Mouse (Mus musculus) hematopoietic stem cell, adult 5-6 weeks (primary cell): ENCODE measurements at regions not wholly inside any gene's neighbourhood (a gene's known extent, or its start where the extent isn't known, plus 50 kb on each side); places are given as distances from the start of the nearest gene placed in this dataset.
A peak's percentile ranks its signal among the peaks of the same experiment; 100 is the strongest.
"Not testable (repeated sequence)": the region's sequence is repeated elsewhere in the genome, so short reads cannot be mapped to it uniquely, and the experiment has no call there.

ENCODE experiments used
- ATAC-seq, 2 experiments: fragments of 125-278 bp in 1 of 2; replicated peaks in 1 of 2; 2 replicates each; pipeline ENCODE4 v1.8.0; 2016 to 2017; ENCODE audit warnings: inconsistent platforms in 2 of 2, mild to moderate bottlenecking in 2 of 2, moderate number of reproducible peaks in 2 of 2, low read depth in 1 of 2, moderate TSS enrichment in 1 of 2; ENCODE audit not compliant: low FRiP score in 2 of 2, poor library complexity in 2 of 2, severe bottlenecking in 2 of 2, insufficient read depth in 1 of 2, low TSS enrichment in 1 of 2

DNA sequence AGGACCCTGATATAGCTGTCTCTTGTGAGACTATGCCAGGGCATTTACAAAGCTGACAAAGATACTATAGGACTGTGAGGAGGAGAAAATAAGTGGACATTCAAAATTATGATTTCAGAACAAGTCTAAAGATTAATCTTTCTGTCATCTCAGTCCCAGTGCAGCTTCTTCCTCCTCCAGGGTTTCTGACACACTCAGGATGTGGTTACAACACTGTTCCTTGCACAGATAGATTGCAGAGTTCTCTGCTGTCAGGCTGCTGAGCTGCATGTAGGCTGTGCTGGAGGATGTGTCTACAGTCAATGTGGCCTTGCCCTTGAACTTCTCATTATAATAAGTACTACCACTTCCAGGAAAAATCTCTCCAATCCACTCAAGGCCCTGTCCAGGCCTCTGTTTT lies 661.0 kb upstream of the Zfp386 start:
- ATAC-seq: peak; percentile 46 to 62; a peak in 3 of 4 replicates

DNA sequence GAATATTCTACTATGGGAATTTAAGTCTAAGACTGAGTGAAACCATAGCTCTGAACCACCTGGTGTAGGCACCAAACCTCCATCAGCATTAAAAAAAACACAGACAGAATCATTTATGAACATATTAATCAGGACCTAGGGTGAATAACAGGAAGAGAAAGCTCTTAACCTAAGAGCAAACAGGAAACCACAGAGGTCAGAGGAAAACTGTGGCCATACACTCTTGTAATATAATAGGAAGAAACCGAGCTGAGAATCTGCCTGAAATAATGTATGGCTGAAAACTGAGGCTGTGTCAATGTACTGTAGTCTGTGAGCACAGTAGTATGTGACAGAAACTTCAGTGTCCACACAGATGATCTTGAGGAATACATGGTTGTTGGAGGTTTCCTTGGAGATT lies 643.4 kb upstream of the Zfp386 start:
- peak; percentile 36 to 73; a peak in 3 of 4 replicates for ATAC-seq

DNA sequence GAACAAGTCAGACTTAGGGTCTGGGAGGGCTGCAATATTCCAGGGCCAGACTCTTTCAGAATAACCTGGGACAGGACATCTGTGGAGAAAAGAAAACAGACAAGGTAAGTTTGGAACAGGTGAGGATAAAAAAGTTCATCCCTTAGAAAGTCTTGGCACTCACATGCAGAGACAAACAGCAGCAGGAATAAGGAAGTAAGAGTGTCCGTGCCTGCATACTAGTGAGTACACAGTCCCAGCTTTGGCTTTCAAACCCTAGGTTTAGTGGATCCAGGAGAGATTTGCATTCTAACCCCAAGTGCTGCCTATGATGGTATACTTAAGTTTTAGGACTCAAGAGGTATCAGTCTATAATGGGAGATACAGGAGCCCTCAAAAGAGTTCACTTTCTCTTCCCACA lies 642.9 kb upstream of the Zfp386 start:
- no peak for ATAC-seq

DNA sequence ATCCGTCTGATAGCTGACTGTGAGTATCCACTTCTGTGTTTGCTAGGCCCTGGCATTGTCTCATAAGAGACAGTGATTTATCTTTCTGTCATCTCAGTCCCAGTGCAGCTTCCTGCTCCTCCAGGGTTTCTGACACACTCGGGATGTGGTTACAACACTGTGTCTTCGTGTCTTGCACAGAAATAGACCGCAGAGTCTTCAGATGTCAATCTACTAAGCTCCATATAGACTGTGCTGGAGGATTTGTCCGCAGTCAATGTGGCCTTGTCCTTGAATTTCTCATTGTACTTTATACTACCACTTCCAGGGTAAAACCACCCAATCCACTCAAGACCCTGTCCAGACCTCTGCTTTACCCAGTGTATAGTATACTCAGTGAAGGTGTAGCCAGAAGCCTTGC lies 601.3 kb upstream of the Zfp386 start:
- ATAC-seq: peak; percentile 37 to 39; a peak in 2 of 4 replicates

DNA sequence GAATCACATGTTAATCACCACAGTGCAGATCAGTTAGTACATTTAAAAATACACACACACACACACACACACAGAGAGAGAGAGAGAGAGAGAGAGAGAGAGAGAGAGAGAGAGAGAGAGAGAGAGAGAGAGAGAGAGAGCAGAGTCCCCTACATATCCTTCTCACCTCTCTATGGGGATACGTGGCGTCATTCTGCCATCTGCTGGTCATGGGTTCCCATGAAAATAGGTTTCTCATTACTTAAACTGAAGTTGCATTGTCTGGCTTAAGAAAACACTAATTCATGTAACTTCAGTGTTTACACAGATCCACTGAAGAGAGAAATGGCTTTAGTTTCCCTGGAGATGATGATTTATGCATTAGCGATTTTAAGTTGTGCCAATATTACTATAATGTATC lies 594.9 kb upstream of the Zfp386 start:
- ATAC-seq: 0 out of 4 replicates have a peak, but pooled peaks have one; percentile 53 to 58

DNA sequence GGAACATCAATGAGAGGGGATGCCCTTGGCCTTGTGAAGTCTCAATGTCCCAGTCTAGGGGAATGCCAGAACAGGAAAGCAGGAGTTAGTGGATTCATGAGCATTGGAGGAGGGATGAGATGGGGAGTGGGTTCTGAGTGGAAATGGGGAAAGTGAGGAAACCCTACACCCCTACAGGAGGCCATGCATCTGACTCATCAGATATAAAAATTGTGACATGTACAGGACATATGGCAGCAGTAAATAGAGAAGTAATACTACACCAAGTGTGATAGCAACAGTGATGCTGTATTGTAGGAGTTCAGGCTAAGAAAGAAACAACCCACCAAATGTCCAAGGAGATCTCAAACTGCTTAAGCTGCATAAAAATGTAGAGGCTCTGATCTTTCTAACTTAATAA lies 582.7 kb upstream of the Zfp386 start:
- not testable (repeated sequence) for ATAC-seq

DNA sequence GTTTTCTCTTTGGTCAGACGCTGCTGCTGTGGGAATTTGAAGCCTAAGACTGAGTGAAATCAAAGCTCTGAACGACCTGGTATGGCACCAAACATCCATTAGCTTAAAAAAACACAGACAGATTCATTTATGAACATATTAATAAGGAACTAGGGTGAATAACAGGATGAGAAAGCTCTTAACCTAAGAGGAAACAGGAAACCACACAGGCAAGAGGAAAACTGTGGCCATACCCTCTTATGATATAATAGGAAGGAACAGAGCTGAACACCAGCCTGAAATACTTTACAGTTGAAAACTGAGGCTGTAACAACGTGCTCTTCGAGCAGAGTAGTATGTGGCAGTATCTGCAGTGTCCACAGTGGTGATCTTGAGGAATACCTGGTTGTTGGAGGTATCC lies 579.5 kb upstream of the Zfp386 start:
- ATAC-seq: peak; percentile 80 to 82; a peak in 3 of 4 replicates

DNA sequence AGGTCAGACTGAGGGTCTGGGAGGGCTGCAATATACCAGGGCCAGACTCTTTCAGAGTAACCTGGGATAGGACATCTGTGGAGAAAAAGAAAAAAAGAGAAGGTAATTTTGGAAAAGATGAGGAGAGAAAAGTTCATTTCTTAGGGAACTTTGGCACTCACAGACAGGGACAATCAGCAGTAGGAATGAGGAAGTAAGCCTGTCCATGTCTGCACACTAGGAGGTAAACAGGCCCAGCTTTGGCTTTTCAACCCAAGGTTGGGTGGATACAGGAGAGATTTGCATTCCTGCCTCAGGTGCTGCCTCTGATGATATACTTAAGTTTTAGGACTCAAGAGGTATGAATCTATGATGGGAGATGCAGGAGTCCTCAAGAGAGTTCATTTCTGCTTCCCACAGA lies 579.0 kb upstream of the Zfp386 start:
- peak; percentile 48 to 56; a peak in 2 of 4 replicates for ATAC-seq

DNA sequence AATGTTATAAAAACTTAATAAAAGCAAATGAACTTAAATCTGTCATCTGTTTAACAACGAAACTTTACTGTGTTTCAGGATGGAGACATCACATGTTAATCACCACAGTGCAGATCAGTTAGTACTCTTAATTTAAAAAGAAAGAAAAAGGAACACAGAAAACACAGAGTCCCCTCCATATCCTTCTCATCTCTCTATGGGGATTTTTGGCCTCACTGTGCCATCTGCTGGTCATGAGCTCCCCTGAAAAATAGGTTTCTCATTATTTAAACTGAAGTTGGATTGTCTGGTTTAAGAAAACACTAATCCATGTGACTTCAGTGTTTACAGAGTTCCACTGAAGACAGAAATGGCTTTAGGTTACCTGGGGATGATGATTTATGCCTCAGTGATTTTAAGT lies 548.7 kb upstream of the Zfp386 start:
- peak in 1 of 2 experiments; percentile 32; a peak in 1 of 4 replicates for ATAC-seq

DNA sequence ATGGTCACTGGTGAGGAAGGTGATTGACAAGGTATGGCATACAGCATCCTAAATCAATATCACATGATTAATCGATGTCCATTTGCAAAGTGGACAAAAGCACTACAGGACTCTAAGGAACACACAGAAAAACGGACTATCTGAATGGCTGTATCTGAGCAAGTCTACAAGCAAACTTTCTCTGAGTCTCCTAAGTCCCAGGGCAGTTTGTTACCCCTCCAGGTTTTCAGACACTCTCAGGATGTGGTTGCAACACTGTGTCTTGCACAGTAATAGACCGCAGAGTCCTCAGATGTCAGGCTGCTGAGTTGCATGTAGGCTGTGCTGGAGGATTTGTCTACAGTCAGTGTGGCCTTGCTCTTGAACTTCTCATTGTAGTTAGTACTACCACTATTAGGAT lies 540.2 kb upstream of the Zfp386 start:
- peak in 1 of 2 experiments; percentile 62; a peak in 1 of 4 replicates for ATAC-seq

DNA sequence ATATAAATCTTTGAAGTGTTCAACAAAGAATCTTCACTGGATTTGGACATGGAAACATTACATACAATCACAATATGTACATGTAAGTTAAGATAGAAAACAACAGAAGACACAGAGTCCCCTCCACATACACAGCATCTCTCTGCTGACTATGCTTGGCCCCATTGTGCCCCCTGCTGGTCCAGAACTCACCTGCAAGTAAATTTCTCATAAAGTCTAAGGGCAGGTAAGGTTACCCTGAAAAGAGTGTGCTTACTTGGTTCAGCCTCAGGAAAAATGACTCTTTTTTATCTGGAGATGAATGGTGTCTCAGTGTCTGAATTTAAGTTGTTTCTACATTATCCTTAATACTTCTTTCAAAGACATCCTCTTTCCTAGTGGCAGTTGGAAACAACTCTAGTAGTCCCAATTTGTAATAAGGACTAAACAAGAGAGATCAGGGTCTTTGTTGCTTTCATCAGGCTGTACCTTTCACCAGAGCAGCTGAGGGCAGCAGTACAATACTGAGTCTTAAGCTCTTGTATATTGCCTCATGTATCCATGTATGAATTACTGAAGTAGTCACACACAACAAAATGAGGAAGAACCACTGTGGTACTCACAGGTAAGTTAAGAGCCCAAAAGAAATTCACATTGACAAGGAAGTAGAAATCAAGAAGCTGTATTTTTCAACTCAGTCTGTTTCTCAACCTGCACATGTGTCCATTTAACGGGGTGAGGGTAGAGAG lies 538.7 kb upstream of the Zfp386 start:
- ATAC-seq: peak; percentile 27 to 53; a peak in 1 of 4 replicates

DNA sequence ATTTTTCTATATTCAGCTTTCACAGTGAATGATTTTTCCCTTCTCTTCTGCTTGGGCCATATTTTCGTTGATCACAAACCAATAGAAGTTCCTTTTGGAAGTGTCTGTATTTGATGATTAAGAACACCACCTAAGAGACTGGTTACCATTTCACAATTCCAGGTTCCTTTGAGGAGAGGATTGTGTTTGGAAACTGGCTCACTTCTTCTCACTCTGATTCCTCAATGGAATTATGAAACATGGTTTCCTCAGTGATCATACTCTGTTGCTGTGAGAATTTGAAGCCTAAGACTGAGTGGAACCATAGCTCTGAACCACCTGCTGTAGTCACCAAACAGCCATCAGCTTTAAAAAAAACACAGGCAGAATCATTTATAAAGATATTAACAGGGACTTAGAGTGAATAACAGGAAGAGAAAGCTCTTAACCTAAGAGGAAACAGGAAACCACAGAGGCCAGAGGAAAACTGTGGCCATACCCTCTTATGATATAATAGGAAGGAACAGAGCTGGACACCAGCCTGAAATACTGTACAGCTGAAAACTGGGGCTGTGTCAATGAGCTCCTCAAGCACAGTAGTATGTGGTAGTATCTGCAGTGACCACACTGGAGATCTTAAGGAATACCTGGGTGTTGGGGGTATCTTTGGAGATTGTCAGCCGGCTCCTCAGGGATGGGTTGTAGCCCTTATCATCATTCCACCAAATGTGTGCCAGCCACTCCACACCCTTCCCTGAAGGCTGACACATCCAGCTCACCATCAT lies 528.6 kb upstream of the Zfp386 start:
- peak; percentile 69 to 82; a peak in 3 of 4 replicates for ATAC-seq

DNA sequence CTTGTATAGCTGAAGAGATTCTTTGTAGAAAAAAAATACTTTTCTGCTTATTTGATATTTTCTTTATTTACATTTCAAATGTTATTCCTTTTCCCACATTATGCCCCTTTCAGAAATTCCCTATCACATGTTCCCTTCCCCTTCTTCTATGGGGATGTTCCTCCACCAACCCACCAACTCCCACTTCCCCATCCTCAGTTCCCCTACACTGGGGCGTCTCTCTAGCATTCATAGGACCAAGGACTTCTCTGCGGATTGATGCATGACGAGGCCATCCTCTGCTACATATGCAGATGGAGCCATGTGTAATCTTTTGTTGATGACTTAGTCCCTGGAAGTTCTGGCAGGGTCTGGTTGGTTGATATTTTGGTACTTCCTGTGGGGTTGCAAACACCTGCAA lies 520.5 kb upstream of the Zfp386 start:
- no peak for ATAC-seq

DNA sequence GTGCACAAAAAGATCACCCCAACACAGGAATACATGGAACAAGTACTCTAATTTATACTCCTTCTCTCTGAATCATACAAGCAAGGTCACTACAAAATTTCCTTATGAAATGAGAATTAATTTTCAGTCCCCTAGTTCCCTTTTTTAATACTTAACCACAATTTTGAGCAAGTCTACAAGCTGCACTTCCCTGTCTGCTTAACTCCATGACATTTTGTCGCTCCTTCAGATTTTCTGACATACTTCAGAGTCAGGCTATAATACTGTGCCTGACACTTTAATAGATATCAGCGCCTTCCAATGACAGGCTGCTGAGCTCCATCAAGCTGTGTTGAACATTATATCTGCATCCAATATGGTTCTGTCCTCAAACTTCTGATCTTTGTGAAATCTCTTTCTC lies 505.0 kb upstream of the Zfp386 start:
- peak; percentile 56 to 64; a peak in 3 of 4 replicates for ATAC-seq

DNA sequence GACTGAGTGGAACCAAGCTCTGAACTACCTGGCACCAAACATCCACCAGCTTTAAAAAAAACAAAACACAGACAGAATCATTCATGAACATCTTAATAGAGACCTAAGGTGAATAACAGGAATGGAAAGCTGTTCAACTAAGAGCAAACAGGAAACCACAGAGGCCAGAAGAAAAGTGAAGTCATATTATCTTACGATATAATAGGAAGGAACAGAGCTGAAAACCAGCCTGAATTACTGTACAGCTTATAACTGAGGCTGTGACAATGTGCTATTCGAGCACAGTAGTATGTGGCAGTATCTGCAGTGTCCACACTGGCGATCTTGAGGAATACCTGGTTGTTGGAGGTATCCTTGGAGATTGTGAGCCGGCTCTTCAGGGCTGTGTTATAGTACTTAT lies 480.6 kb upstream of the Zfp386 start:
- ATAC-seq: peak; percentile 51 to 80; a peak in 3 of 4 replicates

DNA sequence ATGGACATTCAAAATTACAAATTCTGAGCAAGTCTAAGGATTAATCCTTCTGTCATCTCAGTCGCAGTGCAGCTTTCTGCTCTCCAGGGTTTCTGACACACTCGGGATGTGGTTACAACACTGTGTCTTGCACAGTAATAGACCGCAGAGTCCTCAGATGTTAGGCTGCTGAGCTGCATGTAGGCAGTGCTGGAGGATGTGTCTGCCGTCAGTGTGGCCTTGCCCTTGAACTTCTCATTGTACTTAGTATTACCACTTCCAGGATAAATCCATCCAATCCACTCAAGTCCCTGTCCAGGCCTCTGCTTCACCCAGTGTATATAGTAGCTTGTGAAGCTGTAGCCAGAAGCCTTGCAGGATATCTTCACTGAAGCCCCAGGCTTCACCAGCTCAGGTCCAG lies 454.5 kb upstream of the Zfp386 start:
- not testable (repeated sequence) for ATAC-seq

DNA sequence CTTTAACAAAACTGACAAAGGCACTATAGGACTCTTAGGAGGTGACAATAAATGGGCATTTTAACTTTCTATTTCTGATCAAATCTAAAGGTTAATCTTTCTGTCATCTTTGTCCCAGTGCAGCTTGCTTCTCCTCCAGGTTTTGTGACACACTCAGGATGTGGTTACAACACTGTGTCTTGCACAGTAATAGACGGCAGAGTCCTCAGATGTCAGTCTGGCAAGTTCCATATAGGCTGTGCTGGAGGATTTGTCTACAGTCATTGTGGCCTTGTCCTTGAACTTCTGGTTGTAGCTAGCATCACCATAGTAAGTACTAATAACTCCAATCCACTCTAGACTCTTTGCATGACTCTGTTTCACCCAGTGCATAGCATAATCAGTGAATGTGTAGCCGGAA lies 443.8 kb upstream of the Zfp386 start:
- no peak; a peak in 2 of 4 replicates for ATAC-seq

DNA sequence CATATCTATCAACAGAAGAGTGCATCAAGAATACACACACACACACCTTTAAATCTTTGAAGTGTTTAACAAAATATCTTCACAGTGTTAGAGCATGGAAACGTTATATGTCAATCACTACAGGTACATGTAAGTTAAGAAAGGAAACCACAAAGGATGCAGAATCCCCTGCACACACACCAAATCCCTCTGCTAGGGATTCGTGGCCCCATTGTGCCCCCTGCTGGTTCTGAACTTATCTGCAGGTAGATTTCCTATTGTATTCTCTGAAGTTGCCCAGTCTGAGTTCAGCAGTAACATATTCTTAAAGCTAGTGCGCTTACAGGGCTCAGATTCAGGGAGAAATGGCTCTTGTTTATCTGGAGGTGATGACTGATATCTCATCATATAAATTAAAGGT lies 442.6 kb upstream of the Zfp386 start:
- peak; percentile 62 to 65; a peak in 3 of 4 replicates for ATAC-seq
